Mouse (Mus musculus): ENCODE measurements around the gene Mt2. TPM values are rescaled to one million over a fixed set of nuclear protein-coding genes. Genes with fewer than 3 reads are reported as not detected.

Mt2 gene
- polyA plus RNA-seq, 1 experiment from 2014 or later = 143 TPM

- TF ChIP-seq EP300 (IDR thresholded peaks at IDR 0.05) = no peak
- peak; percentile 81 for TF ChIP-seq CTCF (IDR thresholded peaks at IDR 0.05)
- Histone ChIP-seq H3K4me1 (ENCODE audit: insufficient read depth, low read depth, low read length) (peaks cover 22% of the 10 kb centered on the region), H3K27ac (ENCODE audit: low read length) (peak overlapping the region; percentile 88), H3K9me3 (ENCODE audit: low read length) (no peaks in the 10 kb centered on the region), H3K9ac (replicated peaks; ENCODE audit: low read depth) (no peak overlapping the region), H3K27me3 (replicated peaks; ENCODE audit: insufficient read depth, low read length) (0 out of 2 replicates have a peak, but pooled peaks cover 8% of the 10 kb centered on the region), H3K4me2 (replicated peaks; ENCODE audit: low read depth, low read length) (peak overlapping the region; percentile 52), H3K4me3 (ENCODE audit: low read depth, low read length) (peak overlapping the region; percentile 27; the same call in 1 of the 2 replicates), H3K36me3 (ENCODE audit: insufficient read depth, low read length) (no peaks in the 10 kb centered on the region)
- peak; percentile 96 for DNase-seq (ENCODE audit: low spot score)
- ATAC-seq = peak; percentile 66
- 4% methylated on average over 16 of the region's 16 CpGs for WGBS
These were observed 10.7 kb downstream of the Mt2 start for GRCm38 (mm10) chr8:94183117-94183516.

GRCm38 (mm10) chr8:94184357-94184843 is 11.9 kb downstream of the Mt2 start:
- H3K4me2 ChIP-seq (replicated peaks; ENCODE audit: low read depth, low read length) = 0 out of 2 replicates have a peak overlapping the region, but pooled peaks have one; percentile 8
- no peak overlapping the region for H3K9ac ChIP-seq (replicated peaks; ENCODE audit: low read depth)
- ATAC-seq (peak; percentile 42), DNase-seq (ENCODE audit: low spot score) (peak; percentile 76)
- H3K4me3 ChIP-seq (ENCODE audit: low read depth, low read length) = no peak overlapping the region
- TF ChIP-seq CTCF (IDR thresholded peaks at IDR 0.05) (no peak), EP300 (IDR thresholded peaks at IDR 0.05) (no peak)
- peak overlapping the region; percentile 88 for H3K27ac ChIP-seq (ENCODE audit: low read length)
- H3K9me3 ChIP-seq (ENCODE audit: low read length) = no peaks in the 10 kb centered on the region
- 0 out of 2 replicates have a peak, but pooled peaks cover 5% of the 10 kb centered on the region for H3K27me3 ChIP-seq (replicated peaks; ENCODE audit: insufficient read depth, low read length)
- 22% methylated on average over 12 of the region's 12 CpGs for WGBS
- peaks cover 22% of the 10 kb centered on the region for H3K4me1 ChIP-seq (ENCODE audit: insufficient read depth, low read depth, low read length)
- H3K36me3 ChIP-seq (ENCODE audit: insufficient read depth, low read length) = no peaks in the 10 kb centered on the region

GRCm38 (mm10) chr8:94185791-94186190 is 13.3 kb downstream of the Mt2 start:
- ATAC-seq (no peak), DNase-seq (ENCODE audit: low spot score) (no peak)
- no peak overlapping the region for H3K9ac ChIP-seq (replicated peaks; ENCODE audit: low read depth)
- H3K27me3 ChIP-seq (replicated peaks; ENCODE audit: insufficient read depth, low read length) = no peaks in the 10 kb centered on the region
- H3K27ac ChIP-seq (ENCODE audit: low read length) = no peak overlapping the region
- TF ChIP-seq CTCF (IDR thresholded peaks at IDR 0.05) (no peak), EP300 (IDR thresholded peaks at IDR 0.05) (no peak)
- H3K4me1 ChIP-seq (ENCODE audit: insufficient read depth, low read depth, low read length) = peaks cover 18% of the 10 kb centered on the region; the same call in 1 of the 2 replicates
- 59% methylated on average over 6 of the region's 6 CpGs for WGBS
- H3K36me3 ChIP-seq (ENCODE audit: insufficient read depth, low read length) = no peaks in the 10 kb centered on the region
- H3K9me3 ChIP-seq (ENCODE audit: low read length) = no peaks in the 10 kb centered on the region
- peak overlapping the region; percentile 23; the same call in 1 of the 2 replicates for H3K4me2 ChIP-seq (replicated peaks; ENCODE audit: low read depth, low read length)
- no peak overlapping the region for H3K4me3 ChIP-seq (ENCODE audit: low read depth, low read length)

- Histone ChIP-seq H3K9me3 (ENCODE audit: low read length) (no peaks in the 10 kb centered on the region), H3K27me3 (replicated peaks; ENCODE audit: insufficient read depth, low read length) (no peaks in the 10 kb centered on the region), H3K9ac (replicated peaks; ENCODE audit: low read depth) (no peak overlapping the region), H3K4me1 (ENCODE audit: insufficient read depth, low read depth, low read length) (peaks cover 22% of the 10 kb centered on the region; the same call in 1 of the 2 replicates), H3K27ac (ENCODE audit: low read length) (no peak overlapping the region), H3K36me3 (ENCODE audit: insufficient read depth, low read length) (no peaks in the 10 kb centered on the region), H3K4me2 (replicated peaks; ENCODE audit: low read depth, low read length) (peak overlapping the region; percentile 23; the same call in 1 of the 2 replicates), H3K4me3 (ENCODE audit: low read depth, low read length) (no peak overlapping the region)
- 4% methylated on average over 17 of the region's 17 CpGs for WGBS
- ATAC-seq = peak; percentile 70
- TF ChIP-seq EP300 (IDR thresholded peaks at IDR 0.05) (no peak), CTCF (IDR thresholded peaks at IDR 0.05) (peak; percentile 88)
- DNase-seq (ENCODE audit: low spot score) = peak; percentile 90
These were observed 14.1 kb downstream of the Mt2 start for GRCm38 (mm10) chr8:94186542-94186941.

GRCm38 (mm10) chr8:94187290-94188002 is 15.0 kb downstream of the Mt2 start:
- peaks cover 22% of the 10 kb centered on the region; the same call in 1 of the 2 replicates for H3K4me1 ChIP-seq (ENCODE audit: insufficient read depth, low read depth, low read length)
- H3K4me3 ChIP-seq (ENCODE audit: low read depth, low read length) = no peak overlapping the region
- DNase-seq (ENCODE audit: low spot score) (peak; percentile 25), ATAC-seq (no peak)
- H3K9ac ChIP-seq (replicated peaks; ENCODE audit: low read depth) = no peak overlapping the region
- no peaks in the 10 kb centered on the region for H3K36me3 ChIP-seq (ENCODE audit: insufficient read depth, low read length)
- TF ChIP-seq EP300 (IDR thresholded peaks at IDR 0.05) (no peak), CTCF (IDR thresholded peaks at IDR 0.05) (no peak)
- no peak overlapping the region for H3K4me2 ChIP-seq (replicated peaks; ENCODE audit: low read depth, low read length)
- 40% methylated on average over 21 of the region's 21 CpGs for WGBS
- no peaks in the 10 kb centered on the region for H3K27me3 ChIP-seq (replicated peaks; ENCODE audit: insufficient read depth, low read length)
- 0 out of 2 replicates have a peak overlapping the region, but pooled peaks have one; percentile 14 for H3K27ac ChIP-seq (ENCODE audit: low read length)
- no peaks in the 10 kb centered on the region for H3K9me3 ChIP-seq (ENCODE audit: low read length)

GRCm38 (mm10) chr8:94189275-94190031 is 17.0 kb downstream of the Mt2 start:
- Histone ChIP-seq H3K4me3 (ENCODE audit: low read depth, low read length) (no peak overlapping the region), H3K4me2 (replicated peaks; ENCODE audit: low read depth, low read length) (no peak overlapping the region), H3K9me3 (ENCODE audit: low read length) (no peaks in the 10 kb centered on the region), H3K36me3 (ENCODE audit: insufficient read depth, low read length) (no peaks in the 10 kb centered on the region), H3K4me1 (ENCODE audit: insufficient read depth, low read depth, low read length) (0 out of 2 replicates have a peak, but pooled peaks cover 13% of the 10 kb centered on the region), H3K27ac (ENCODE audit: low read length) (no peak overlapping the region), H3K27me3 (replicated peaks; ENCODE audit: insufficient read depth, low read length) (no peaks in the 10 kb centered on the region), H3K9ac (replicated peaks; ENCODE audit: low read depth) (no peak overlapping the region)
- TF ChIP-seq CTCF (IDR thresholded peaks at IDR 0.05) (no peak), EP300 (IDR thresholded peaks at IDR 0.05) (peak; percentile 64)
- no peak for DNase-seq (ENCODE audit: low spot score)
- no peak for ATAC-seq
- WGBS = 48% methylated on average over 13 of the region's 13 CpGs

All from lung, postnatal 0 days (tissue).